Mouse (Mus musculus) neural tube, embryonic 15.5 days (tissue): ENCODE results near the gene Gipc2. TPM values are rescaled to one million over a fixed set of nuclear protein-coding genes. Genes with fewer than 3 reads are reported as not detected.
A peak's percentile ranks its signal among the peaks of the same experiment; 100 is the strongest.

Experiments
- ATAC-seq: fragments of 200-750 bp; cut with Nextera tagmentation; 2 replicates; pipeline ENCODE4 v1.8.0; 2017; ENCODE audit warnings: mild to moderate bottlenecking, moderate TSS enrichment, moderate library complexity; ENCODE audit not compliant: low FRiP score
- H3K27ac ChIP-seq: fragments of 300-500 bp; sonication (generic); replicated peaks from 2 replicates; pipeline ENCODE4 v1.5.1; 2015; ENCODE audit warnings: mild to moderate bottlenecking, inconsistent platforms
- H3K27me3 ChIP-seq: fragments of 300-500 bp; sonication (generic); replicated peaks from 2 replicates; pipeline ENCODE4 v1.6.1; 2015; ENCODE audit warnings: inconsistent platforms
- H3K36me3 ChIP-seq: fragments of 300-500 bp; sonication (generic); 2 replicates; pipeline ENCODE4 v1.6.1; 2015; ENCODE audit warnings: inconsistent platforms
- H3K4me1 ChIP-seq: fragments of 300-500 bp; sonication (generic); 2 replicates; pipeline ENCODE4 v1.6.1; 2015; ENCODE audit warnings: inconsistent platforms
- H3K4me2 ChIP-seq: fragments of 300-500 bp; sonication (generic); 2 replicates; pipeline ENCODE4 v1.6.1; 2015; ENCODE audit warnings: inconsistent platforms, mild to moderate bottlenecking, moderate library complexity
- H3K4me3 ChIP-seq: fragments of 300-500 bp; sonication (generic); replicated peaks from 2 replicates; pipeline ENCODE4 v1.5.1; 2015; ENCODE audit warnings: mild to moderate bottlenecking, inconsistent platforms
- H3K9ac ChIP-seq: fragments of 300-500 bp; sonication (generic); replicated peaks from 2 replicates; pipeline ENCODE4 v1.6.1; 2015; ENCODE audit warnings: mild to moderate bottlenecking, inconsistent platforms
- H3K9me3 ChIP-seq: fragments of 300-500 bp; sonication (generic); replicated peaks from 2 replicates; pipeline ENCODE4 v1.6.1; 2016; ENCODE audit warnings: inconsistent platforms
- WGBS: fragments of 180-500 bp; shearing (Covaris S2); methylation state at CpG from one replicate; pipeline ENCODE4 v1.1.7; 2015; ENCODE audit warnings: mixed read lengths; 5-methylcytosine and 5-hydroxymethylcytosine counted together
- polyA plus RNA-seq: library from polyadenylated mRNA; unstranded; fragments of >200 nt; fragmentation: Nextera tagmentation; extraction: Ambion mirVana; gene quantifications from 2 replicates; pipeline ENCODE4 v1.2.1, GENCODE M21; 2015

Gene Gipc2
- polyA plus RNA-seq, 1 experiment from 2014 or later, result 11.4 TPM

GRCm38 (mm10) chr3:152112664-152113063 is 53.4 kb downstream of the Gipc2 start:
- ATAC-seq, result no peak
- Histone ChIP-seq H3K9me3 (no peaks in the 10 kb centered on the region), H3K9ac (no peak overlapping the region), H3K27me3 (peaks cover 16% of the 10 kb centered on the region; the same call in 1 of the 2 replicates), H3K4me2 (no peak overlapping the region), H3K4me1 (peaks cover 5% of the 10 kb centered on the region), H3K4me3 (no peak overlapping the region), H3K27ac (no peak overlapping the region), H3K36me3 (no peaks in the 10 kb centered on the region)
- 86% methylated on average over 8 of the region's 8 CpGs for WGBS

DNA sequence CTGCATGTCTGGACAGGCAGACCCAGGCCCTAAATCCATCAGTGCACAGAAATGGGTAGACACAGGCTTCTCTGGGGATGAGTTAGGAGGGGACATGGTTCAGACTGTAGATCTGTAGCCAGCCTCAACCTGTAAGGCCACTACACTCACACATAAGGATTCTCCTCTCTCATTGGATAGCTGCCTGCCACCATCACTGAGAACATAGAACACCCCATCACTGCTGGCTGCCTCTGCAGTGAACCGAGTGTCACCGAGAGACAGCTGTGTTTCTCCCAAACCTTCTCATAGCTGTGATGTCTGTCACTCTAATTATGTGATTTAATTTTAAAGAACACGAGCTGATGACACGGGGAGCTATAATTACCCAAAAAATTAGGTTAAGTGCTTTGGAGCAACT is 54.5 kb downstream of the Gipc2 start:
- Histone ChIP-seq H3K9me3 (no peaks in the 10 kb centered on the region), H3K27me3 (peaks cover 16% of the 10 kb centered on the region; the same call in 1 of the 2 replicates), H3K27ac (no peak overlapping the region), H3K4me2 (no peak overlapping the region; the same call in 1 of the 2 replicates), H3K36me3 (no peaks in the 10 kb centered on the region), H3K4me3 (no peak overlapping the region), H3K9ac (no peak overlapping the region), H3K4me1 (peaks cover 14% of the 10 kb centered on the region)
- ATAC-seq, result no peak
- WGBS, result 68% methylated on average over 4 of the region's 4 CpGs

DNA sequence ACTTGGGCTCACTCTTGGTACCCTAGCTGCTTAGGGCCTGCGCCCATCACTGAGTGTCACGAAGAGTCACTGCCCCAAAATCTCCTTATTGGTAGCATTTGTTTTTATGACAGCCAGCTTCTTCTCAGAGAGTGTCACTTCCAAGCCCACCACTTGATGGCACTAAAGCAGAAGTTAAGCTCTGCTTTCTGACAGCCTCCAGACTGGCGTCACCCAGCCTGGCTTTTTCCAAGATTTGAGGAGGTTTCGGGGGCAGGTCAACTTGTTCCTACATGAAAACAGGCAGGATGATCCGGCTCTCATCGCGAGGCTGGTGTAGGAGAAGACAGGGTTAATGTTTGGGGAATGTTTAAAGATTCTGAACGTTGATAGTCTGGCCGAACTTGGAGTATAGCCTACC is 54.9 kb downstream of the Gipc2 start:
- H3K27me3 ChIP-seq, result peaks cover 16% of the 10 kb centered on the region; the same call in 1 of the 2 replicates
- H3K36me3 ChIP-seq, result no peaks in the 10 kb centered on the region
- H3K4me1 ChIP-seq, result peaks cover 18% of the 10 kb centered on the region
- H3K9me3 ChIP-seq, result no peaks in the 10 kb centered on the region
- WGBS, result 20% methylated on average over 9 of the region's 9 CpGs
- H3K4me2 ChIP-seq, result no peak overlapping the region; the same call in 1 of the 2 replicates
- no peak overlapping the region for H3K9ac ChIP-seq
- H3K4me3 ChIP-seq, result no peak overlapping the region
- no peak for ATAC-seq
- no peak overlapping the region for H3K27ac ChIP-seq

DNA sequence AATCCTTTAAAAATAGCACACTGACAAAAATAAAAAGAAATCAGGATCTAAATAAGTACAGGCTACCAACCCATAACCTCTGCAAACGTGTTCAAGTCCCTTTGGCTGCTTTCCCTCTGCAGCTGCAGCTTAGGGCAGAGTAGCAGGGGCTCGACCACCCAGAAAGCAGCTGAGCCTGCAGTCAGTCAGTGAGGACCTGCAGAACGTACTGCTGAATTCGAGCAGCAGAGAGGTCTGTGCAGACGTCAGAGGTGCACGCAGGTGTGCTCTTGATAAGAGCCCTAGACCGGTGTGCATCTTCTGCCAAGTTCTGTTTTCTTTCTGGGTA is 56.8 kb downstream of the Gipc2 start:
- H3K27me3 ChIP-seq, result peaks cover 16% of the 10 kb centered on the region; the same call in 1 of the 2 replicates
- peaks cover 29% of the 10 kb centered on the region for H3K4me1 ChIP-seq
- H3K9ac ChIP-seq, result no peak overlapping the region
- H3K4me3 ChIP-seq, result no peak overlapping the region
- H3K9me3 ChIP-seq, result no peaks in the 10 kb centered on the region
- 53% methylated on average over 7 of the region's 7 CpGs for WGBS
- no peak for ATAC-seq
- H3K27ac ChIP-seq, result no peak overlapping the region
- no peaks in the 10 kb centered on the region for H3K36me3 ChIP-seq
- no peak overlapping the region for H3K4me2 ChIP-seq

GRCm38 (mm10) chr3:152108560-152109259 is 57.3 kb downstream of the Gipc2 start:
- Histone ChIP-seq H3K9me3 (no peaks in the 10 kb centered on the region), H3K27me3 (peaks cover 16% of the 10 kb centered on the region; the same call in 1 of the 2 replicates), H3K9ac (no peak overlapping the region), H3K4me1 (peaks cover 29% of the 10 kb centered on the region), H3K27ac (no peak overlapping the region), H3K36me3 (no peaks in the 10 kb centered on the region), H3K4me3 (no peak overlapping the region), H3K4me2 (no peak overlapping the region)
- 32% methylated on average over 3 of the region's 3 CpGs for WGBS
- ATAC-seq, result no peak

GRCm38 (mm10) chr3:152108003-152108395 is 58.0 kb downstream of the Gipc2 start:
- Histone ChIP-seq H3K4me2 (peak overlapping the region; percentile 92), H3K4me1 (peaks cover 29% of the 10 kb centered on the region), H3K4me3 (no peak overlapping the region), H3K9ac (no peak overlapping the region), H3K27ac (no peak overlapping the region), H3K36me3 (no peaks in the 10 kb centered on the region), H3K27me3 (peaks cover 16% of the 10 kb centered on the region; the same call in 1 of the 2 replicates), H3K9me3 (no peaks in the 10 kb centered on the region)
- WGBS, result 71% methylated on average over 5 of the region's 5 CpGs
- ATAC-seq, result no peak

GRCm38 (mm10) chr3:152107149-152108002 is 58.7 kb downstream of the Gipc2 start:
- Histone ChIP-seq H3K9me3 (no peaks in the 10 kb centered on the region), H3K4me1 (peaks cover 29% of the 10 kb centered on the region), H3K4me2 (peak overlapping the region; percentile 92), H3K27me3 (peaks cover 16% of the 10 kb centered on the region; the same call in 1 of the 2 replicates), H3K4me3 (peak overlapping the region; percentile 45), H3K27ac (peak overlapping the region; percentile 73), H3K36me3 (no peaks in the 10 kb centered on the region), H3K9ac (peak overlapping the region; percentile 53)
- ATAC-seq, result peak; percentile 75
- 26% methylated on average over 30 of the region's 30 CpGs for WGBS

DNA sequence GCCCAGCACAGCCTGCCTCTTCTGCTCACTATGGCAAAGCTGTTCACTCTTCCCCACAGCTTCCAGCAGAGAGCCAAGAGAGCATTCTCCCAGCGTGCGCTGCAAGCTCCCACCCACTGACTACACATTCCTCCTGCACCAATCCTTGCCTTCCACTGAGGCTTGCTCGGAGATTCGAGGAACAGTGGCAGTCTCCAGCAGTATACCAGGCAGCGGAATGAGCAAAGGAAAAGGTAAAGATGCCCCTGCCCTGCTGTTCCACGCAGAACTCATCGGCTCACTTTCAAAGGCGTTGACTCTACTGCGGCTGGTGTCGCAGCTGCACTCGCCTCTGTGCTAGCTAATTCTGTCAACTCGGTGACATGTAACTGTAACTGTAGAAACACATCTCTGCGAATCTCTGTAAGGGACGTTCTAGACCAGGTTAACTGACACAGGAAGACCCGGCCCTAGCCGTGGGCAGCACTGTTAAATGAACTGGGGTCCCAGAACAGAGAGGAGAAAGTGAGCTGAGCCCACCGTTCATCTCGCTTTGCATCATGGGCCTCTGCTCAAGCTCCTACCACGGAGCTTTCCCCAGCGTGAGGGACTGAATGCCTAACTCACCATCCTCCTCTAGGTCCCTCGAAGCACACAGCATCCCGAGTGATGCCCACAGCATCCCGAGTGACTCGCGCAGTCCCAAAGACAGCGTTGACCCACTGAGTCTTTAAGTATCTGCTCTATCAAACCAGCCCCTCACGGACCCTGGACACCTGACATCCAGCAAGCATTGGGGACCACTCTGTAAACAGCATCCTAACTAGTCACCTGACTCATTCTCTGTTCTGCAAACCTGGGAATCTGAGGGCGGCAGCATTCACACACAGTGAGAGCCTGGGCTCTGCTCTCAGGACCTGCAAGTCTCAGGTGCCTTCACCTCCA is 59.5 kb downstream of the Gipc2 start:
- peak overlapping the region; percentile 92 for H3K4me2 ChIP-seq
- peak; percentile 60 for ATAC-seq
- H3K27me3 ChIP-seq, result peaks cover 16% of the 10 kb centered on the region; the same call in 1 of the 2 replicates
- peak overlapping the region; percentile 45 for H3K4me3 ChIP-seq
- peak overlapping the region; percentile 73 for H3K27ac ChIP-seq
- H3K9ac ChIP-seq, result peak overlapping the region; percentile 53
- H3K4me1 ChIP-seq, result peaks cover 29% of the 10 kb centered on the region
- H3K36me3 ChIP-seq, result no peaks in the 10 kb centered on the region
- H3K9me3 ChIP-seq, result no peaks in the 10 kb centered on the region
- WGBS, result under 1% methylated on average over 28 of the region's 28 CpGs

- ATAC-seq, result peak; percentile 70
- Histone ChIP-seq H3K36me3 (no peaks in the 10 kb centered on the region), H3K4me3 (peak overlapping the region; percentile 45), H3K9ac (peak overlapping the region; percentile 12), H3K4me2 (peak overlapping the region; percentile 92), H3K27me3 (peaks cover 14% of the 10 kb centered on the region; the same call in 1 of the 2 replicates), H3K9me3 (no peaks in the 10 kb centered on the region), H3K27ac (peak overlapping the region; percentile 19), H3K4me1 (peaks cover 29% of the 10 kb centered on the region)
- 4% methylated on average over 14 of the region's 14 CpGs for WGBS
Measured at GRCm38 (mm10) chr3:152105341-152105740, 60.7 kb downstream of the Gipc2 start.

DNA sequence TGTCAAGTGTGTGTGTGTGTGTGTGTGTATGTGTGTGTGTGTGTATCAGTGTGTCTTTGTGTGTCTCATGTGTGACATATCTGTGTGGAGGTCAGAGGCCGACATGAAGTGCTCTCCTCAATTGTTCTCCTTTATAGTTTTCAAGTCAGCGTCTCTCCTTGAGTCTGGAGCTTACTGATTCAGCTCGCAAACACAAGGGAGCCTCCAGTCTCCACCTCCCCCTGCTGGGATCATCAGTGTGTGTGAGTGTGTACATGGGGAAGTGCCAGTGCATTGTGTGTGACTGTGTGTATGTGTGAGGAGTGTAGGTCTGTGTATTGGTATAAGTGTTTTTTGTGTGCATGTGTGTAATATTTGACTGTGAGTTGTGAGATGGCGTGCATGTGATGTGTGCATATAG is 62.6 kb downstream of the Gipc2 start:
- Histone ChIP-seq H3K4me2 (no peak overlapping the region), H3K36me3 (no peaks in the 10 kb centered on the region), H3K4me3 (no peak overlapping the region), H3K4me1 (peaks cover 29% of the 10 kb centered on the region), H3K27ac (no peak overlapping the region), H3K9ac (no peak overlapping the region), H3K27me3 (no peaks in the 10 kb centered on the region), H3K9me3 (no peaks in the 10 kb centered on the region)
- no peak for ATAC-seq
- WGBS, result 89% methylated on average over 4 of the region's 4 CpGs

- no peaks in the 10 kb centered on the region for H3K9me3 ChIP-seq
- WGBS, result 95% methylated on average over 7 of the region's 7 CpGs
- no peak overlapping the region for H3K9ac ChIP-seq
- H3K4me1 ChIP-seq, result peaks cover 14% of the 10 kb centered on the region
- H3K4me3 ChIP-seq, result no peak overlapping the region
- ATAC-seq, result no peak
- H3K27ac ChIP-seq, result no peak overlapping the region
- no peak overlapping the region for H3K4me2 ChIP-seq
- no peaks in the 10 kb centered on the region for H3K27me3 ChIP-seq
- H3K36me3 ChIP-seq, result no peaks in the 10 kb centered on the region
Measured at GRCm38 (mm10) chr3:152101459-152101858, 64.6 kb downstream of the Gipc2 start.
